Mouse (Mus musculus): ENCODE data around the gene Gm20918. TPM values are rescaled to one million over a fixed set of nuclear protein-coding genes. Genes with fewer than 3 reads are reported as not detected.
"Not testable (repeated sequence)": the region's sequence is repeated elsewhere in the genome, so short reads cannot be mapped to it uniquely, and the experiment has no call there.

Gm20918 gene
- not detected in 2 replicates for polyA plus RNA-seq (2015; fragmentation: Nextera tagmentation; extraction: Ambion mirVana)

- not testable (repeated sequence) for H3K4me2 ChIP-seq (ENCODE audit: low read length); H3K27me3 ChIP-seq (replicated peaks; ENCODE audit: control insufficient read depth, insufficient read depth, low read length); H3K4me1 ChIP-seq (replicated peaks; ENCODE audit: control insufficient read depth, insufficient read depth, low read length); H3K9ac ChIP-seq (replicated peaks; ENCODE audit: low read depth, low read length); H3K36me3 ChIP-seq (ENCODE audit: control insufficient read depth, insufficient read depth); ATAC-seq; H3K9me3 ChIP-seq (ENCODE audit: control insufficient read depth, low read length); H3K4me3 ChIP-seq (replicated peaks; ENCODE audit: low read length); H3K27ac ChIP-seq (ENCODE audit: low read length)
These were observed at the start of gene Gm20918 for GRCm38 (mm10) chrY:5043637-5044036. Gm20918 (plus strand) TSS chrY:5043937.

Other genes with a start within 250 kb of the Gm20918 start
- not detected in 2 replicates for gene Gm21820, start 205.5 kb downstream of the Gm20918 start, polyA plus RNA-seq (2015; fragmentation: Nextera tagmentation; extraction: Ambion mirVana)